Mouse (Mus musculus): ENCODE data around the gene C1qc. TPM values are rescaled to one million over a fixed set of nuclear protein-coding genes. Genes with fewer than 3 reads are reported as not detected.

C1qc gene
- polyA plus RNA-seq, 1 experiment = 28.6 TPM

DNA sequence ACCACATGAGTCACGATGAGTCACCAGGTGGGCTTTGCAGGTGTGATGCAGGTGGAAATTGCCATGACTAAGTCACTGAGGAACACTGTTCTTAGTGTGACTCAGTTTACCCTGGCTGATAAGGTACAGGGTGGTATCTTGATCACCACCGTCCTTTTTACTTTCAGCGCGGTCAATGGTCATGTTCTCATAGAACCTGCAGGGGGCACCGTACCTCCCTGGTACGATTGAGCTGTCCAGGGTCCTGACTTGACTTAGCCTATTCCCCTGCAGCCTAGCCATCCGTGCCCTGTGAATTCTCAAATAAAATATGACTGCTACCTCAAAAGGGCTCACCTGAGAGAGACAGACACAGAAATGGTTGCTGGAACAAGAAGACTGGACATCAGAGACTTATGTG lies 14.2 kb upstream of the C1qc start:
- no peaks in the 10 kb centered on the region for H3K4me1 ChIP-seq (ENCODE audit: control insufficient read depth, insufficient read depth, low read length)
- no peaks in the 10 kb centered on the region for H3K27me3 ChIP-seq (ENCODE audit: control insufficient read depth, insufficient read depth, low read length)
- 21% methylated on average over 7 of the region's 7 CpGs for WGBS
- TF ChIP-seq CTCF (IDR thresholded peaks at IDR 0.05; ENCODE audit: borderline replicate concordance, insufficient read depth, low read depth, low read length) = peak; percentile 72
- TF ChIP-seq POLR2A (IDR thresholded peaks at IDR 0.05; ENCODE audit: borderline replicate concordance, insufficient read depth, low read length) = no peak
- no peak overlapping the region for H3K4me3 ChIP-seq (replicated peaks; ENCODE audit: insufficient read depth, low read depth, low read length)
- H3K27ac ChIP-seq (ENCODE audit: insufficient read depth, low read length) = no peak overlapping the region
- no peak for DNase-seq

GRCm38 (mm10) chr4:136904767-136905539 lies 12.1 kb upstream of the C1qc start:
- 8% methylated on average over 23 of the region's 23 CpGs for WGBS
- H3K27me3 ChIP-seq (ENCODE audit: control insufficient read depth, insufficient read depth, low read length) = no peaks in the 10 kb centered on the region
- H3K27ac ChIP-seq (ENCODE audit: insufficient read depth, low read length) = no peak overlapping the region
- no peaks in the 10 kb centered on the region for H3K4me1 ChIP-seq (ENCODE audit: control insufficient read depth, insufficient read depth, low read length)
- H3K4me3 ChIP-seq (replicated peaks; ENCODE audit: insufficient read depth, low read depth, low read length) = no peak overlapping the region
- TF ChIP-seq POLR2A (IDR thresholded peaks at IDR 0.05; ENCODE audit: borderline replicate concordance, insufficient read depth, low read length) (no peak), CTCF (IDR thresholded peaks at IDR 0.05; ENCODE audit: borderline replicate concordance, insufficient read depth, low read depth, low read length) (no peak)
- no peak for DNase-seq

GRCm38 (mm10) chr4:136899154-136899553 lies 6.3 kb upstream of the C1qc start:
- DNase-seq = no peak
- no peaks in the 10 kb centered on the region for H3K4me1 ChIP-seq (ENCODE audit: control insufficient read depth, insufficient read depth, low read length)
- no peak overlapping the region for H3K27ac ChIP-seq (ENCODE audit: insufficient read depth, low read length)
- no peak overlapping the region for H3K4me3 ChIP-seq (replicated peaks; ENCODE audit: insufficient read depth, low read depth, low read length)
- no peaks in the 10 kb centered on the region for H3K27me3 ChIP-seq (ENCODE audit: control insufficient read depth, insufficient read depth, low read length)
- 69% methylated on average over 7 of the region's 7 CpGs for WGBS
- TF ChIP-seq POLR2A (IDR thresholded peaks at IDR 0.05; ENCODE audit: borderline replicate concordance, insufficient read depth, low read length) (no peak), CTCF (IDR thresholded peaks at IDR 0.05; ENCODE audit: borderline replicate concordance, insufficient read depth, low read depth, low read length) (0 out of 2 replicates have a peak, but pooled peaks have one; percentile 17)

DNA sequence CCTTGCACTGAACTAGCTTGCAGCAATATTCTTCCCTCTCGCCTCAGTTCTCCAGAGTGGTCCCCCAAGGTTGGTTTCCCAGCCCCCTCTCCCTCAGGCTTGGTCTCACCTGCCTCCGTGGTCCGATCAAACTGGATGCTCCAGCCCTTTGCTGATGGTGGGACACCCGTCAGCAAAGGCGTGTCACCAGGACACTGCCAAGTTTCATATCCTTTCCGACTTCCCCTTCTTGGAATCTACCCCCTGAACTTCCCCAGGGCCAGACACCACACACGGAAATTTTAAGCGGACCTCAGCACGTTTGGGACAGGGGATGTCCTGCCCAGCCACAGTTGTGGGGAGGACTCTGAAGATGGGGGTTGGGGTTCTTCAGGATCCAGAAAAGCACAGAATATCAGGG lies 5.8 kb upstream of the C1qc start, which contains the start of gene C1qa:
TSS of gene C1qa (minus strand) at position 167 of the 400 bp plus-strand sequence.
- 80% methylated on average over 9 of the region's 9 CpGs for WGBS
- Histone ChIP-seq H3K27me3 (ENCODE audit: control insufficient read depth, insufficient read depth, low read length) (no peaks in the 10 kb centered on the region), H3K27ac (ENCODE audit: insufficient read depth, low read length) (no peak within 1 kb of the TSS), H3K4me1 (ENCODE audit: control insufficient read depth, insufficient read depth, low read length) (no peaks in the 10 kb centered on the region), H3K4me3 (replicated peaks; ENCODE audit: insufficient read depth, low read depth, low read length) (no peak within 1 kb of the TSS)
- DNase-seq = no peak
- TF ChIP-seq POLR2A (IDR thresholded peaks at IDR 0.05; ENCODE audit: borderline replicate concordance, insufficient read depth, low read length) = no peak
- TF ChIP-seq CTCF (IDR thresholded peaks at IDR 0.05; ENCODE audit: borderline replicate concordance, insufficient read depth, low read depth, low read length) = no peak

GRCm38 (mm10) chr4:136898084-136898598 lies 5.3 kb upstream of the C1qc start:
- DNase-seq = no peak
- H3K4me3 ChIP-seq (replicated peaks; ENCODE audit: insufficient read depth, low read depth, low read length) = no peak overlapping the region
- no peaks in the 10 kb centered on the region for H3K27me3 ChIP-seq (ENCODE audit: control insufficient read depth, insufficient read depth, low read length)
- H3K4me1 ChIP-seq (ENCODE audit: control insufficient read depth, insufficient read depth, low read length) = no peaks in the 10 kb centered on the region
- H3K27ac ChIP-seq (ENCODE audit: insufficient read depth, low read length) = no peak overlapping the region
- 82% methylated on average over 9 of the region's 9 CpGs for WGBS
- TF ChIP-seq POLR2A (IDR thresholded peaks at IDR 0.05; ENCODE audit: borderline replicate concordance, insufficient read depth, low read length) (no peak), CTCF (IDR thresholded peaks at IDR 0.05; ENCODE audit: borderline replicate concordance, insufficient read depth, low read depth, low read length) (no peak)

DNA sequence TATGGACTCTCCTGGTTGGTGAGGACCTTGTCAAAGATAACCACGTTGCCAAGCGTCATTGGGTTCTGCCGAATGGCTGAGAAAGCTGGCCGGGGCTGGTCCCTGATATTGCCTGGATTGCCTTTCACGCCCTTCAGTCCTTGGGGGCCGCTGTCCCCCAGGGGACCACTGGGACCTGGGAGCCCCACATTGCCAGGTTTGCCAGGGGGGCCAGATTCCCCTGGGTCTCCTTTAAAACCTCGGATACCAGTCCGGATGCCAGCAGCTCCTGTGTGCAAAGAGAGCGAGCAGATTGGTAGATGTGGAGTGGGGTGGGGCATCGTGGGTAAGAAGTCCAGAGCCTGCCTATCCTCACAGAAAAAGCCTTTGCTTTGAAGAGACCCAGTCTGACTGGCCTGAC lies 3.6 kb upstream of the C1qc start:
- H3K4me3 ChIP-seq (replicated peaks; ENCODE audit: insufficient read depth, low read depth, low read length) = no peak overlapping the region
- TF ChIP-seq CTCF (IDR thresholded peaks at IDR 0.05; ENCODE audit: borderline replicate concordance, insufficient read depth, low read depth, low read length) (no peak), POLR2A (IDR thresholded peaks at IDR 0.05; ENCODE audit: borderline replicate concordance, insufficient read depth, low read length) (no peak)
- H3K4me1 ChIP-seq (ENCODE audit: control insufficient read depth, insufficient read depth, low read length) = no peaks in the 10 kb centered on the region
- no peak overlapping the region for H3K27ac ChIP-seq (ENCODE audit: insufficient read depth, low read length)
- no peaks in the 10 kb centered on the region for H3K27me3 ChIP-seq (ENCODE audit: control insufficient read depth, insufficient read depth, low read length)
- DNase-seq = no peak
- WGBS = 32% methylated on average over 10 of the region's 10 CpGs

GRCm38 (mm10) chr4:136895861-136896260 lies 3.0 kb upstream of the C1qc start:
- TF ChIP-seq CTCF (IDR thresholded peaks at IDR 0.05; ENCODE audit: borderline replicate concordance, insufficient read depth, low read depth, low read length) (no peak), POLR2A (IDR thresholded peaks at IDR 0.05; ENCODE audit: borderline replicate concordance, insufficient read depth, low read length) (no peak)
- Histone ChIP-seq H3K27me3 (ENCODE audit: control insufficient read depth, insufficient read depth, low read length) (no peaks in the 10 kb centered on the region), H3K4me3 (replicated peaks; ENCODE audit: insufficient read depth, low read depth, low read length) (no peak overlapping the region), H3K4me1 (ENCODE audit: control insufficient read depth, insufficient read depth, low read length) (no peaks in the 10 kb centered on the region), H3K27ac (ENCODE audit: insufficient read depth, low read length) (no peak overlapping the region)
- 6% methylated on average over 15 of the region's 15 CpGs for WGBS
- no peak for DNase-seq

DNA sequence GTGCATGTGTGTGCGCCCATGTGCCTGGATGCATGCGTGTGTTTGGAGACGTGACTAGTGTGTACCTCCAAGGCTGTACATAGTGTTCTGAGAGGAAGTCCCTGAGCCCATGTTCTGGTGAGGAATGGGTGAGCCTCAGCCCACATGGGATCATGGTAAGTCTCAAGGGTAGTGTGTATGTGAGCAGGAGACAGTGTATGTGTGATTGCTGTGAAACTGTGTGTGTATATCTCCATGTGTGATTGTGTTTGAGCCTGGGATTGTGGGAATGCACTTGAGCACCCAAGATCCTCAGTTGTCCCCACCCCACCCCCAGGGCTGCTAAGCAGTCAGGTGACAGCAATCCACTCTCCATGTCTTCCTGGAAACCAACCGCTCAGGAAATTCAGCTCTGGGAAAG lies 2.0 kb upstream of the C1qc start:
- TF ChIP-seq POLR2A (IDR thresholded peaks at IDR 0.05; ENCODE audit: borderline replicate concordance, insufficient read depth, low read length) (no peak), CTCF (IDR thresholded peaks at IDR 0.05; ENCODE audit: borderline replicate concordance, insufficient read depth, low read depth, low read length) (no peak)
- no peak overlapping the region for H3K27ac ChIP-seq (ENCODE audit: insufficient read depth, low read length)
- no peaks in the 10 kb centered on the region for H3K27me3 ChIP-seq (ENCODE audit: control insufficient read depth, insufficient read depth, low read length)
- WGBS = 81% methylated on average over 4 of the region's 4 CpGs
- H3K4me3 ChIP-seq (replicated peaks; ENCODE audit: insufficient read depth, low read depth, low read length) = no peak overlapping the region
- DNase-seq = no peak
- no peaks in the 10 kb centered on the region for H3K4me1 ChIP-seq (ENCODE audit: control insufficient read depth, insufficient read depth, low read length)
